In genomic region chr7:73435685-73436084, GRCm38 (mm10) we compare ENCODE assay signal across 10 mouse cellular contexts.
DNase-seq lines count a peak whose midpoint lies in the region; ATAC-seq lines count a peak whose summit lies in the region.
"Had no signal": no experiment of that assay in that cellular context is flagged by ENCODE, and none has a peak within 500 bp of the region (broad histone marks: within the 10 kb centered on the region; RNA-seq: fewer than 3 reads in every experiment).

No protein-coding gene starts in this region.

- ATAC-seq in hindbrain, embryonic 11.5 days (ENCODE audit: low FRiP score): no peak; the same call in 1 of the 2 replicates
- no peak for ATAC-seq in hindbrain, embryonic 13.5 days (ENCODE audit: low FRiP score)

- H3K27me3 ChIP-seq in hindbrain, embryonic 11.5 days (ENCODE audit: control insufficient read depth, insufficient read depth, low read length): no peaks in the 10 kb centered on the region
- H3K27me3 ChIP-seq in hindbrain, embryonic 13.5 days: no peaks in the 10 kb centered on the region
- no peaks in the 10 kb centered on the region for H3K27me3 ChIP-seq in embryonic facial prominence, embryonic 10.5 days (replicated peaks; ENCODE audit: low read depth, poor library complexity, severe bottlenecking)
- H3K27me3 ChIP-seq: liver, embryonic 13.5 days had no signal

- no peaks in the 10 kb centered on the region for H3K4me1 ChIP-seq in hindbrain, embryonic 11.5 days (replicated peaks; ENCODE audit: control insufficient read depth, insufficient read depth, low read length)
- H3K4me1 ChIP-seq in hindbrain, embryonic 13.5 days (replicated peaks): peaks cover 3% of the 10 kb centered on the region
- H3K4me1 ChIP-seq in embryonic facial prominence, embryonic 10.5 days: no peaks in the 10 kb centered on the region
- H3K4me1 ChIP-seq: liver, embryonic 13.5 days had no signal

- no peak overlapping the region for H3K9ac ChIP-seq in hindbrain, embryonic 11.5 days (ENCODE audit: low read depth, low read length)
- no peak overlapping the region for H3K9ac ChIP-seq in hindbrain, embryonic 13.5 days
- H3K9ac ChIP-seq: liver, embryonic 13.5 days had no signal

- DNase-seq in hindbrain, embryonic 11.5 days (ENCODE audit: low spot score): peak; percentile 62
- DNase-seq in right cerebral cortex, postnatal 4 days: peak; percentile 40
- DNase-seq in right cerebral cortex, postnatal 10 days (ENCODE audit: low spot score in 2 of 2): no peak
- peak; percentile 58 for DNase-seq in embryonic facial prominence, embryonic 10.5 days (ENCODE audit: low spot score)
- peak; percentile 61 for DNase-seq in thymus, postnatal 14 days
- DNase-seq in MN1 (ENCODE audit: low spot score): no peak
- DNase-seq in right cerebral cortex, postnatal 14 days: no peak
- DNase-seq: heart, postnatal 36 days; liver, embryonic 13.5 days had no signal

- H3K4me2 ChIP-seq in hindbrain, embryonic 11.5 days (replicated peaks; ENCODE audit: low read depth, low read length): no peak overlapping the region
- H3K4me2 ChIP-seq in hindbrain, embryonic 13.5 days: no peak overlapping the region
- H3K4me2 ChIP-seq: liver, embryonic 13.5 days had no signal

- no peaks in the 10 kb centered on the region for H3K9me3 ChIP-seq in hindbrain, embryonic 11.5 days (ENCODE audit: control insufficient read depth, low read length)
- H3K9me3 ChIP-seq in hindbrain, embryonic 13.5 days: no peaks in the 10 kb centered on the region
- H3K9me3 ChIP-seq in embryonic facial prominence, embryonic 10.5 days: no peaks in the 10 kb centered on the region
- H3K9me3 ChIP-seq: liver, embryonic 13.5 days had no signal

- WGBS in hindbrain, embryonic 11.5 days: 78% methylated on average over 12 of the region's 12 CpGs
- 81% methylated on average over 12 of the region's 12 CpGs for WGBS in hindbrain, embryonic 13.5 days
- 75% methylated on average over 12 of the region's 12 CpGs for WGBS in embryonic facial prominence, embryonic 10.5 days

- peaks cover 26% of the 10 kb centered on the region for H3K36me3 ChIP-seq in hindbrain, embryonic 11.5 days (ENCODE audit: control insufficient read depth, insufficient read depth, low read length)
- H3K36me3 ChIP-seq in hindbrain, embryonic 13.5 days: peaks cover 71% of the 10 kb centered on the region
- peaks cover 89% of the 10 kb centered on the region for H3K36me3 ChIP-seq in embryonic facial prominence, embryonic 10.5 days (replicated peaks)

- H3K27ac ChIP-seq in hindbrain, embryonic 11.5 days (ENCODE audit: low read depth, low read length): no peak overlapping the region
- H3K27ac ChIP-seq in hindbrain, embryonic 13.5 days: no peak overlapping the region
- no peak overlapping the region for H3K27ac ChIP-seq in embryonic facial prominence, embryonic 10.5 days (replicated peaks)
- H3K27ac ChIP-seq: liver, embryonic 13.5 days had no signal

- no peak overlapping the region for H3K4me3 ChIP-seq in hindbrain, embryonic 11.5 days (ENCODE audit: low read depth, low read length)
- H3K4me3 ChIP-seq in hindbrain, embryonic 13.5 days: no peak overlapping the region
- H3K4me3 ChIP-seq in embryonic facial prominence, embryonic 10.5 days: no peak overlapping the region
- H3K4me3 ChIP-seq: liver, embryonic 13.5 days had no signal

Comparison
In these comparisons a context has a peak if more than half of its experiments do, and no peak if none do; other contexts are left out.
1. DNase-seq: peak in hindbrain, embryonic 11.5 days (single experiment), right cerebral cortex, postnatal 4 days (single experiment), embryonic facial prominence, embryonic 10.5 days (single experiment) and thymus, postnatal 14 days (single experiment); none in right cerebral cortex, postnatal 10 days (0 of 2), MN1 (single experiment) and right cerebral cortex, postnatal 14 days (single experiment).